Mouse (Mus musculus) G1E (cell line): ENCODE data around the gene Robo2. TPM values are rescaled to one million over a fixed set of nuclear protein-coding genes. Genes with fewer than 3 reads are reported as not detected.

ENCODE experiments used
- ATAC-seq: 2 replicates; pipeline ENCODE4 v1.8.0; 2016; ENCODE audit warnings: mild to moderate bottlenecking; ENCODE audit not compliant: insufficient number of reproducible peaks, poor library complexity, low FRiP score, severe bottlenecking; ENCODE audit errors: extremely low read depth
- DNase-seq: peaks from one replicate; pipeline ENCODE4 v3.0.0; 2012; ENCODE audit warnings: low spot score
- H3K27me3 ChIP-seq: 2 replicates; pipeline ENCODE4 v1.6.1; 2012; ENCODE audit warnings: mild to moderate bottlenecking, low read length, inconsistent platforms; ENCODE audit not compliant: insufficient read depth
- H3K36me3 ChIP-seq: replicated peaks from 2 replicates; pipeline ENCODE3; 2012; ENCODE audit warnings: mild to moderate bottlenecking, inconsistent platforms
- H3K4me1 ChIP-seq: 2 replicates; pipeline ENCODE4 v1.6.1; 2012; ENCODE audit warnings: low read depth, low read length, inconsistent platforms, mixed read lengths; ENCODE audit not compliant: insufficient read depth
- H3K4me3 ChIP-seq: 2 replicates; pipeline ENCODE4 v1.5.1; 2012; ENCODE audit warnings: low read depth, mild to moderate bottlenecking, inconsistent platforms, low read length, moderate library complexity, mixed read lengths
- H3K9me3 ChIP-seq: replicated peaks from 2 replicates; pipeline ENCODE4 v1.6.1; 2012; ENCODE audit warnings: inconsistent platforms
- CTCF ChIP-seq: IDR thresholded peaks from 2 replicates; pipeline ENCODE4 v1.5.1; 2012; ENCODE audit warnings: low read depth, low read length, inconsistent platforms, mixed read lengths
- GATA1 ChIP-seq: IDR thresholded peaks from 2 replicates; pipeline ENCODE4 v1.6.1; 2012; ENCODE audit warnings: borderline replicate concordance, low read length, inconsistent platforms, mixed read lengths
- GATA2 ChIP-seq: IDR thresholded peaks from 2 replicates; pipeline ENCODE4 v1.6.1; 2012; ENCODE audit warnings: low read depth, low read length, inconsistent platforms, borderline replicate concordance
- POLR2AphosphoS5 ChIP-seq: IDR thresholded peaks from 2 replicates; pipeline ENCODE4 v1.6.1; 2012; ENCODE audit warnings: low read depth, low read length, inconsistent platforms; ENCODE audit not compliant: insufficient replicate concordance
- TAL1 ChIP-seq: conservative IDR thresholded peaks from 2 replicates; pipeline ENCODE4 v1.6.1; 2012; ENCODE audit warnings: low read depth, low read length, inconsistent platforms, mixed read lengths
- polyA plus RNA-seq: library from polyadenylated mRNA; stranded (reverse); fragments of >175 nt; gene quantifications from 2 replicates; pipeline ENCODE4 v1.2.3, GENCODE M21; 2012
- total RNA-seq, 2 experiments: library from RNA; stranded (forward) in 1 of 2; stranded (reverse) in 1 of 2; fragments of 200-1000 nt in 1 of 2; fragments of >200 nt in 1 of 2; fragmentation: Nextera tagmentation in 1 of 2; gene quantifications; 2 replicates each; pipeline ENCODE4 v1.2.3; 2014 to 2017

The Robo2 gene
- total RNA-seq (2014; fragmentation: Nextera tagmentation) (not detected in 2 replicates), total RNA-seq (2017) (0.06 and 0.44 TPM in 2 replicates), polyA plus RNA-seq (not detected in 2 replicates)

- H3K4me3 ChIP-seq, result no peak within 1 kb of the TSS
- ATAC-seq (no peak), DNase-seq (no peak)
- no peaks in the 10 kb centered on the region for H3K36me3 ChIP-seq
- no peaks in the 10 kb centered on the region for H3K4me1 ChIP-seq
- peaks cover 11% of the 10 kb centered on the region for H3K9me3 ChIP-seq
- H3K27me3 ChIP-seq, result no peaks in the 10 kb centered on the region
- TF ChIP-seq TAL1, result no peak
These were observed at the start of gene Robo2 for GRCm38 (mm10) chr16:74411481-74412251. Gene Robo2, minus strand, starts transcription at chr16:74411825.

GRCm38 (mm10) chr16:74458138-74458537 is 46.5 kb upstream of the Robo2 start:
- TF ChIP-seq CTCF (no peak), GATA1 (no peak), POLR2AphosphoS5 (no peak), GATA2 (no peak), TAL1 (no peak)
- H3K4me3 ChIP-seq, result no peak overlapping the region
- DNase-seq, result no peak
- H3K9me3 ChIP-seq, result no peaks in the 10 kb centered on the region
- no peaks in the 10 kb centered on the region for H3K4me1 ChIP-seq
- ATAC-seq, result no peak
- no peaks in the 10 kb centered on the region for H3K27me3 ChIP-seq
- no peaks in the 10 kb centered on the region for H3K36me3 ChIP-seq

- DNase-seq (no peak), ATAC-seq (no peak)
- no peaks in the 10 kb centered on the region for H3K27me3 ChIP-seq
- no peaks in the 10 kb centered on the region for H3K36me3 ChIP-seq
- H3K4me1 ChIP-seq, result no peaks in the 10 kb centered on the region
- no peak overlapping the region for H3K4me3 ChIP-seq
- no peaks in the 10 kb centered on the region for H3K9me3 ChIP-seq
- TF ChIP-seq TAL1 (no peak), POLR2AphosphoS5 (no peak), GATA2 (no peak), CTCF (no peak), GATA1 (no peak)
These were observed 46.1 kb upstream of the Robo2 start for GRCm38 (mm10) chr16:74457736-74458135.

GRCm38 (mm10) chr16:74456808-74457470 is 45.3 kb upstream of the Robo2 start:
- Histone ChIP-seq H3K4me3 (no peak overlapping the region), H3K9me3 (no peaks in the 10 kb centered on the region), H3K36me3 (no peaks in the 10 kb centered on the region), H3K4me1 (no peaks in the 10 kb centered on the region), H3K27me3 (no peaks in the 10 kb centered on the region)
- ATAC-seq (no peak), DNase-seq (no peak)
- TF ChIP-seq GATA1 (no peak), CTCF (no peak), POLR2AphosphoS5 (no peak), TAL1 (no peak), GATA2 (no peak)

GRCm38 (mm10) chr16:74455179-74455578 is 43.6 kb upstream of the Robo2 start:
- no peak for DNase-seq
- H3K4me3 ChIP-seq, result no peak overlapping the region
- no peaks in the 10 kb centered on the region for H3K9me3 ChIP-seq
- ATAC-seq, result no peak
- no peaks in the 10 kb centered on the region for H3K27me3 ChIP-seq
- H3K36me3 ChIP-seq, result no peaks in the 10 kb centered on the region
- TF ChIP-seq GATA2, result no peak
- no peak for TF ChIP-seq GATA1
- no peak for TF ChIP-seq CTCF
- TF ChIP-seq POLR2AphosphoS5, result no peak
- no peak for TF ChIP-seq TAL1
- H3K4me1 ChIP-seq, result no peaks in the 10 kb centered on the region

- no peaks in the 10 kb centered on the region for H3K36me3 ChIP-seq
- ATAC-seq, result no peak
- H3K4me1 ChIP-seq, result no peaks in the 10 kb centered on the region
- H3K27me3 ChIP-seq, result no peaks in the 10 kb centered on the region
- TF ChIP-seq POLR2AphosphoS5 (no peak), TAL1 (no peak)
- H3K4me3 ChIP-seq, result no peak overlapping the region
- no peak for DNase-seq
- no peaks in the 10 kb centered on the region for H3K9me3 ChIP-seq
These were observed 36.4 kb upstream of the Robo2 start for GRCm38 (mm10) chr16:74448025-74448424.

GRCm38 (mm10) chr16:74427071-74427470 is 15.4 kb upstream of the Robo2 start:
- TF ChIP-seq TAL1, result no peak
- TF ChIP-seq POLR2AphosphoS5, result no peak
- no peak for TF ChIP-seq GATA1
- no peak for TF ChIP-seq GATA2
- TF ChIP-seq CTCF, result no peak
- Histone ChIP-seq H3K36me3 (no peaks in the 10 kb centered on the region), H3K4me3 (no peak overlapping the region), H3K9me3 (no peaks in the 10 kb centered on the region), H3K4me1 (no peaks in the 10 kb centered on the region), H3K27me3 (no peaks in the 10 kb centered on the region)
- ATAC-seq (no peak), DNase-seq (no peak)
